Mouse (Mus musculus): ENCODE data around the gene Nabp2.

The Nabp2 gene

GRCm38 (mm10) chr10:128411211-128412054, at the start of gene Nabp2, which contains the start of gene Rnf41:
Nabp2 (minus strand) TSS chr10:128411492.
Rnf41 (plus strand) TSS chr10:128411657.
- DNase-seq (ENCODE audit: low spot score in 2 of 2) = peak; percentile 92 to 96

GRCm38 (mm10) chr10:128460270-128460630, 49.0 kb upstream of the Nabp2 start:
- no peak for DNase-seq (ENCODE audit: low spot score in 2 of 2)

GRCm38 (mm10) chr10:128459409-128460269, 48.3 kb upstream of the Nabp2 start:
- peak; percentile 36 to 55 for DNase-seq (ENCODE audit: low spot score in 2 of 2)

DNA sequence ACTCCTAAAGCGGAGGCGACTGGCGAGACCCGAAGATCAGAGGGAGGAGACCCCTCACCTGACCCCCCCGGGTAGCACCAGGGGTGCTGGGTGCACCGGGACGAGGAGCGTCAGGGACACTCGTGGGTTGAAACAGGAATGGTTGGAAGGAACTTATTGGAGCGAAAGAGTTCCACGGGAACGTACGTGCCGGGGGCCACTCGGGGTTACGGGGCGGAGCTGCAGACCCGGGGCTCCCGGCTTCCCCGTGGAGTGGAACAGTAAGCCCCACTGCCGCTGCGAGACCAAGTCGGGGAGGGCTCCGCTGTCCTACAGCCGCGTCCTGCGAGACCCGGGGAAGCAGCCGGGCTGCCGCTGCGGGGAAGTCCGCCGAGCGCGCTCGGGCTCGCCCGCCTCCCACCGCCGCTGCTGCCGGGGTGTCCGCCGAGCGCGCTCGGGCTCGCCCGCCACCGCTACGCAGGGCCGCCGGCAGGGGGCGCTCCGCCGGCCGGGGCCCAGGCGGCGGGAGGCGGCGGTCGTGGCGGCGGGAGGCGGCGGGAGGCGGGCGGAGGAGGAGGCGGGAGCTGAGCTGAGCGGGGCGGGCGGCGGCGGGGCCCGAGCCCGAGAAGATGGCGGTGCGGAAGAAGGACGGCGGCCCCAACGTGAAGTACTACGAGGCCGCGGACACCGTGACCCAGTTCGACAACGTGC, 47.6 kb upstream of the Nabp2 start, which contains the start of gene Smarcc2:
Gene Smarcc2, plus strand, starts transcription at position 530 of the 690 bp plus-strand sequence.
- peak; percentile 68 to 74 for DNase-seq (ENCODE audit: low spot score in 2 of 2)

GRCm38 (mm10) chr10:128458348-128458718, 47.0 kb upstream of the Nabp2 start:
- DNase-seq (ENCODE audit: low spot score in 2 of 2) = peak; percentile 94 to 98

DNA sequence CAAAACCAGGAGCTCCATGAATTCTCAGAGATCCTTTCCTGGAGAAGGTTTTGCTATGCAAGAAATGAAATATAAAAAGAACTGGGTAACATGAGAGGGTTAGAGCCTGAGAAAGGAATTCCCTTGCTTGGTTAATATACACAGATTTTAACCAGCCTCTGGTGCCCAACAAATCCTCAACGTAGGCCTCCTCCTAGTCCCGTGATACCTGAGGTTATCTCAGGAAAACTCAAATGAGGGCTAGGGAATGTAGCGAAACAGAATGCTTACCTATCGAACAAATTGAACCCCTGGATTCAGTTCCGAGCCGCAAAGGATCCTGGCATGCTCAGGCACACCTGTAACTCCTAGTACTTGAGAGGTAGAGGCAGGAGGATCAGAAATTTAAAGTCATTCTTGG, 46.4 kb upstream of the Nabp2 start:
- no peak for DNase-seq (ENCODE audit: low spot score in 2 of 2)

DNA sequence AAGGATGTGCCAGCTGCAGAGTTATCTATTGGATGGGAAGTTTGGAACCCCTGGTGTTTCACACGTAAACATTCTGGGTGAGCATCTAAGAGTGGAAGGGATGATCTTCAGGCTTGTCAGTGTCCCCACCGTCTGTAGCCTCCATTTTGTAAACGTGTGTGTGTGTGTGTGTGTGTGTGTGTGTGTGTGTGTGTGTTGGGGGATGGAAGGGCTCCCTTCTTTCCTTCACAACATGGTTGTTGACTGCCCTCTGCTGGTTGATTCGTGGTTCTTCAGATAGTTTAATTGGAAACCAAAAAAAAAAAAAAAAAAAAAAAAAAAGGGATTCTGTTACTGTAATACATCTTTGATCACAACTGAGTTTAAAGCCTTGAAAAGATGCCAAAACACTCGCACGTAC, 44.0 kb upstream of the Nabp2 start:
- peak; percentile 58 to 70 for DNase-seq (ENCODE audit: low spot score in 2 of 2)

DNA sequence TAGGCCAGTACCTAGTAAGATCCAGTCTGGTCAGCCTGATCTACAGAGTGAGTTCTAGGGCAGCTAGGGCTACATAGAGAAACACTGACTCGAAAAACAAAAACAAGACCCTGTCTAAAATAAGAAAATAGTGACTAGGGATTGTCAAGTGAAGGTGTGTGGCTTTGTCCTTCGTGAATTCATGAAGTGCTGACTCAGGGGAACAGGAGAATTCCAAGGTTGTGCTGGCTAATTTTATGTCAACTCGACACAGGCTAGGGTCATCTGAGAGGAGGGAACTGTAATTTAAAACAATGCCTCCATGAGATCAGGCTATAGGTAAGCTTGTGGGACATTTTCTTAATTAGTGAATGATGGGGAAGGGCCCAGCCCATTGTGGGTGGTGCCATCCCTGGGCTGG, 43.2 kb upstream of the Nabp2 start:
- no peak for DNase-seq (ENCODE audit: low spot score in 2 of 2)

- no peak for DNase-seq (ENCODE audit: low spot score in 2 of 2)
These were observed 39.7 kb upstream of the Nabp2 start for GRCm38 (mm10) chr10:128451014-128451413.

DNA sequence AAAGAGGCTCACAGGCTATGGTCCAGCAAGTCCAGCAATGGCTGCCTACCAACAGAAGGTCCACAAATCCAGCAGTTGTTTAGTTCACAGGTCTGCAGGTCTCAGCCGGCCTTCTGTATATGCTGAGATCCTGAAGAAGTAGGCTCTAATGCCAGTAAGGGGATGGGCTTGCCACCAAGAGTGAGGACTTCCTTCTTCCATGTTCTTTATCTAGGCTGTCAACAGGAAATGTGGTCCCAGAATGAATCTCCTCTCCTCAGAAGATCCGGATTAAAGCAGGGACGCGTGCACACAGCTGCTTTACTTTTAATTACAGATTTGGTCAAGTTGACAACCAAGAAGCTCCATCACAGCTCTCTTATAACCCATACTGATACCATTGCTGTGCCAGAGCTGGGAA, 34.1 kb upstream of the Nabp2 start:
- DNase-seq (ENCODE audit: low spot score in 2 of 2) = no peak

DNA sequence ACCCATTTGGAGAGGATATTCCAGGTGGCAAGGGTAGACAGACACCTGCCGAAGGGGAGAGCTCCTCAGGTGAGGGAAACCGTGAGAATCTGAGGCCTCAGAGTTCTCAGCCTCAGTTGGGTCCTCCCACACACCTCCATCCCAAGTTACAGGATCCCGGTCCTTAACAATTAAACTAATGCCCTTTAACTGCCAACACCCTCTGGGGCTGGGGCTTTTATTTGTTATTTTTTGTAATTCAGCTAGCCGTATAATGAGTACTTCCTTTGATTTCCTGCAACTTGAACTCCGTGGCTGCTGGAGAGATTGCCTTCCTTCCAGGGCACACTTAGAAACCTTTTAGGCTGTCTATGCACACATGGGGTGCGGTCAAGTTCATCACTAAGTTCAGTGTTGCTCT, 33.1 kb upstream of the Nabp2 start:
- DNase-seq (ENCODE audit: low spot score in 2 of 2) = no peak

DNA sequence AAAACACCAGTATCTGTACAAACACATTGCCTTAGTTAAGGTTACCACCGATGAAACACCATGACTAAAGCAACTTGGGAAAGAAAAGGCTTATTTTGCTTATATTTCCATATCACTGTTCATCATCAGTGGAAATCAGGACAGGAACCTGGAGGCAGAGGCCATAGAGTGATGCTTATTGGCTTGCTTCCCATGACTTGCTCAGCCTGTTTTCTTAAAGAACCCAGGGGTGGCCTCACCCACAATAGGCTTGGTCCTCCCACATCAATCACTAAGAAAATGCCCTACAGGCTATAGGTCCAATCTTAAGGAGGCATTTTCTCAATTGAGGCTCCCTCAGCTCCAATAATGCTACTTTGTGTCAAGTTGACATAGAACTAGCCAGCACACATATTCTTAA, 31.4 kb upstream of the Nabp2 start:
- no peak for DNase-seq (ENCODE audit: low spot score in 2 of 2)

- DNase-seq (ENCODE audit: low spot score in 2 of 2) = no peak
These were observed 30.2 kb upstream of the Nabp2 start for GRCm38 (mm10) chr10:128441324-128442119.

- DNase-seq (ENCODE audit: low spot score in 2 of 2) = no peak
These were observed 29.1 kb upstream of the Nabp2 start for GRCm38 (mm10) chr10:128440407-128440806.

DNA sequence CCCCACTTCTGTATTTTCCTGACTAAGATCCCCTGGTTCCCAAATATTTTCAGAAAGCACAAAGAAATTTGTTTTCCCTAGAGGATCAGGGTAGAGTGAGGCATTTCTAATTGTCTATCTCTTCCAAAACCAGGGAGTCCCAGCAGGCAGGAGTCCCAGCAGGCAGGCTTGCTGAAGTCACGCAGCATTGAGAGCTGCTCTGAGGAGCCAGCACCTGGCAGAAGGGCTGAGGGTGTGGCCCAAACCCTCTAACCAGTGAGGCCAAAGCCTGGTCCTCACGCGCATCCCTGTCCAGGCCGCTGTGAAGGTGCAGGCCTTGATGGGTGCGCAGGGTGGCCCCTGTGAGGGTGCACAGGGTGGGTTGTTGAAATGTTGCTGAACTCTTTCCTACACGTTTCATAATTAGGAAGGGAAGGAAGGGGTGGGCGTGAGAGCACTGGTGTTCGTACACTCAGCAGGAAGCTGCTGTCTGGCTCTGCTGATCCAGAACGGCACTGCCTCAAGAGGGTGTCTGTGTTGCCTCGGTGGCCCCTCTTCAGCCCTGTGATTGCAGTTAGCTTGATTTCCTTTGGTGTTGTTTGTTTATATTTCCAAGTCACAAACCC, 27.5 kb upstream of the Nabp2 start:
- no peak for DNase-seq (ENCODE audit: low spot score in 2 of 2)

DNA sequence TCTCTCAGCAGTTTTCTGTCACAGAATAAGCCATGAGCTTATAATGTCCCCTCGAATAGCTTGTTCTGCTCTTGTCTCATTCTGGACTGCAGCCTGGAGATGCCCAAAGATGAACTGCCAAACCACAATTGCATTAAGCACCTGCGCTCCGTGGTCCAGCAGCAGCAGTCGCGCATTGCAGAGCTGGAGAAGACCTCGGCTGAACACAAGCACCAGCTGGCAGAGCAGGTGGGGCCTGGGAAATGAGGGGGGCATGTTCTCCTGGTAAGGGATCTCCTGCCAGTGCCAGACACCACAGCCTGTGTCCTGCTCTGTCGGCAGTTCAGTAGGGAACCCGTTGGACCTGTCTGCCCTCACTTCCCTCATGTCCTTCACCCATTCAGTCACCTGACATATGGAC, 25.1 kb upstream of the Nabp2 start:
- DNase-seq (ENCODE audit: low spot score in 2 of 2) = no peak

DNA sequence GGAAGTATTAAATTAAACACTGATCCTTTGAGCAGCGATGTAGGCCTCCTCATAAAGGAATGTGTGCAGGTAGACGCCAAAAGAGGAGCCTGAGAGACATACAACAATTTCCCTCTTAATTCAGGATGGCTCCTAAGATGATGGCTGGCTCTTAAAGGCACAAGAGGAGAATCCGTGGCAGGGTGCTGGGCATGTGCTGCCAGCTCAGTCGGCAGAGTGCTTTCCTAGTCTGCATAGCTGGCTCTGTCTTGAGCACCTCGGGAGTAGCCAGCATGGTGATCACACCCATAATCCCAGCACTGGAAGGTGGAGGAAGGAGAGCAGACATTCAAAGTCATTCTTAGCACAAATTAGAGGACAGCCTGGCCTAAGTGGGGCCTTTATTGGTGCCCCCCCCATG, 24.6 kb upstream of the Nabp2 start:
- no peak for DNase-seq (ENCODE audit: low spot score in 2 of 2)

DNA sequence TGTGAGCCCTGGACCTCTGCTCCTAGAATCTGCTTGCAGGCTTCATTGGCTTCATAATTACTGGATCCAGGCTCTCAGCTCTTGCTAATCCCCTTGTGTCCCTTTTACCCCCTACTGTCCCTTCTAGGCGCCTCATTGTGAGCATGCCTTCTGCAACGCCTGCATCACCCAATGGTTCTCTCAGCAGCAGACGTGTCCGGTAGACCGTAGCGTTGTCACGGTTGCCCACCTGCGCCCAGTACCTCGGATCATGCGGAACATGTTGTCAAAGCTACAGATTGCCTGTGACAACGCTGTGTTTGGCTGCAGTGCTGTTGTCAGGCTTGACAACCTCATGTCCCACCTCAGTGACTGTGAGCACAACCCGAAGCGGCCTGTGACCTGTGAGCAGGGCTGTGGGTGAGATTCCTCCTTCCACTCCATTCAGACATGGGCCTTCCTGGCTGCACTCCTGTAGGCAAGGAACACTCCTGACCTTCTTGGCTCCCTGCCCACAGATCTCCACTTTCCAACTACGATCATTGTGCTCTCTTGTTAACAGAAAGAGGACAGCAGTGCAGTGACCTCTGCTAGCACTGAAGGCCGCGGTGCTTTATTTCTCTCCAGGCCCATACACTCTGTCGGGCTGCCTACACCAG, 24.0 kb upstream of the Nabp2 start:
- no peak for DNase-seq (ENCODE audit: low spot score in 2 of 2)

DNA sequence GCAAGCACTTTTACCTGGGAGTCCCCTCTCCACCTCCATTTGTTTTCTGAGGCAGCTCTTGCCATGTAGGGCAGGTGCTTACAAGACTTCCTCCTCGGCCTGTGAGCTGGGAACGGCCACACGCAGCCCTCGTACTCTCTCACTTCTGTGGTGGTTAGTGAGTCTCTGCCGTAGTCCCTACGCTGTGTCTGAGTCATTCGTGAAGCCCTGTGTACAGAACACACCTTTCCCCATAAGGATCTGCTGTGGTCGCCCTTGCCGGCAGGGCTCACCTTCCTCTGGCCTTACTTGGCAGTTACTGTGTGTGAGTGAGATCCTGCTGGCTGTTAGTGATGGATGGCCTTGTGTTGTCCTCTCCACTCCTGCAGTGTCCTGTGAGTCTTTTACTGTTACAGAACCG, 23.4 kb upstream of the Nabp2 start:
- no peak for DNase-seq (ENCODE audit: low spot score in 2 of 2)

DNA sequence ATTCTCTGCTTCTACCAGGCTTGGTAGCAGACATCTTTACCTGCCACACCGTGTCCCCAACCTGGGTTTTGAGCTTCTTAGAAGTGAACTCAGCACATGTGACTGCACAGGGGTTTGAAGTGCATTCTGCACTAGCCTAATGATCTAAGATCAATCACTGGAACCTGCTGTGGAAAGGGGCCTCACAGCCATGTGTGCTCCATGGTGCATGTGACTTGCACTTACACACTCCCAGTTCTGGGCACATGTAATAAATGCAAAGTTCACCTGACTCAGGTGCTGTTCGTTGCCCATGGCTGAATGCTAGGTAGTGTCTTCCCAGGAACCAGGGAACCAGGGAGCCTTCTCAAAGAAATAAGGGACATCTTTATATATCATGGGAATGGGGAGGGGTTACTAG, 22.1 kb upstream of the Nabp2 start:
- DNase-seq (ENCODE audit: low spot score in 2 of 2) = no peak

Data from right cerebral cortex, adult 2 months (tissue).